Mouse (Mus musculus) CH12.LX (cell line): ENCODE measurements at regions not wholly inside any gene's neighbourhood (a gene's known extent, or its start where the extent isn't known, plus 50 kb on each side); places are given as distances from the start of the nearest gene placed in this dataset.

Experiments used
- DNase-seq: peaks from one replicate; pipeline ENCODE4 v3.0.0-alpha.2; 2013; ENCODE audit errors: extremely low read depth
- H3K27ac ChIP-seq: 2 replicates; pipeline ENCODE4 v1.5.1; 2012; ENCODE audit warnings: low read depth, mild to moderate bottlenecking, control low read depth, moderate library complexity; ENCODE audit not compliant: insufficient read depth
- H3K27me3 ChIP-seq: replicated peaks from 2 replicates; pipeline ENCODE3; 2012; ENCODE audit warnings: inconsistent platforms
- H3K36me3 ChIP-seq, 2 experiments: replicated peaks in 1 of 2; 2 replicates each; pipeline versions ENCODE3 to v1.6.1; 2012; ENCODE audit warnings: inconsistent platforms in 1 of 2, low read length in 1 of 2, mild to moderate bottlenecking in 1 of 2, mixed read lengths in 1 of 2, moderate library complexity in 1 of 2; ENCODE audit not compliant: control insufficient read depth in 1 of 2, insufficient read depth in 1 of 2
- H3K4me1 ChIP-seq, 2 experiments: 2 replicates each; pipeline ENCODE4 v1.6.1; 2012; ENCODE audit warnings: inconsistent platforms in 1 of 2, moderate library complexity in 1 of 2; ENCODE audit not compliant: insufficient read depth in 2 of 2, control insufficient read depth in 1 of 2
- H3K4me2 ChIP-seq: 2 replicates; pipeline ENCODE4 v1.6.1; 2012; ENCODE audit warnings: low read depth, mild to moderate bottlenecking, control low read depth; ENCODE audit not compliant: poor library complexity, insufficient read depth, severe bottlenecking
- H3K4me3 ChIP-seq, 3 experiments: fragments of 150-350 bp in 1 of 3; sonication (generic) in 1 of 3; replicated peaks in 1 of 3; 2 replicates each; pipeline versions ENCODE3 to v1.5.1; 2011 to 2012; ENCODE audit warnings: low read depth in 2 of 3, low read length in 2 of 3, mild to moderate bottlenecking in 2 of 3, moderate library complexity in 2 of 3, control low read depth in 1 of 3, improper control_type of control experiment in 1 of 3, inconsistent platforms in 1 of 3, mixed read lengths in 1 of 3; ENCODE audit not compliant: poor library complexity in 1 of 3
- H3K79me2 ChIP-seq: replicated peaks from 2 replicates; pipeline ENCODE4 v1.6.1; 2012; ENCODE audit warnings: mild to moderate bottlenecking, moderate library complexity; ENCODE audit not compliant: control insufficient read depth, poor library complexity, insufficient read depth, severe bottlenecking; ENCODE audit errors: extremely low read depth
- H3K9ac ChIP-seq: 2 replicates; pipeline ENCODE4 v1.6.1; 2012; ENCODE audit warnings: low read depth, mild to moderate bottlenecking, control low read depth, moderate library complexity; ENCODE audit not compliant: insufficient read depth
- H3K9me3 ChIP-seq: replicated peaks from 2 replicates; pipeline ENCODE3; 2012; ENCODE audit warnings: low read length, inconsistent platforms, mixed read lengths
- CHD1 ChIP-seq: IDR thresholded peaks from 2 replicates; pipeline ENCODE4 v1.6.1; 2012; ENCODE audit warnings: low read depth, low read length, improper control_type of control experiment, inconsistent platforms
- CTCF ChIP-seq, 2 experiments: IDR thresholded peaks in 1 of 2; conservative IDR thresholded peaks in 1 of 2; 2 replicates each; pipeline ENCODE4 v1.5.1; 2011 to 2012; ENCODE audit warnings: low read depth in 2 of 2, low read length in 2 of 2, improper control_type of control experiment in 1 of 2, inconsistent platforms in 1 of 2, mild to moderate bottlenecking in 1 of 2, moderate library complexity in 1 of 2
- E2F4 ChIP-seq: IDR thresholded peaks from 2 replicates; pipeline ENCODE4 v1.6.1; 2011; ENCODE audit warnings: low read depth, low read length, improper control_type of control experiment; ENCODE audit not compliant: insufficient replicate concordance
- EP300 ChIP-seq: IDR thresholded peaks from 2 replicates; pipeline ENCODE4 v1.6.1; 2011; ENCODE audit warnings: low read length, improper control_type of control experiment
- GABPA ChIP-seq: IDR thresholded peaks from 2 replicates; pipeline ENCODE4 v1.6.1; 2012; ENCODE audit warnings: low read depth, low read length, improper control_type of control experiment, inconsistent platforms; ENCODE audit not compliant: insufficient replicate concordance
- HCFC1 ChIP-seq: IDR thresholded peaks from 2 replicates; pipeline ENCODE4 v1.6.1; 2012; ENCODE audit warnings: low read depth, mild to moderate bottlenecking, inconsistent platforms, low read length, improper control_type of control experiment
- IRF4 ChIP-seq: IDR thresholded peaks from 2 replicates; pipeline ENCODE4 v1.6.1; 2014; ENCODE audit warnings: low read depth, mild to moderate bottlenecking, inconsistent platforms, low read length, improper control_type of control experiment
- JUN ChIP-seq: IDR thresholded peaks from 2 replicates; pipeline ENCODE4 v1.6.1; 2011; ENCODE audit warnings: low read depth, mild to moderate bottlenecking, low read length, improper control_type of control experiment, moderate library complexity; ENCODE audit not compliant: insufficient read depth
- JUND ChIP-seq: conservative IDR thresholded peaks from 2 replicates; pipeline ENCODE4 v1.6.1; 2011; ENCODE audit warnings: low read depth, low read length, improper control_type of control experiment
- KAT2A ChIP-seq: IDR thresholded peaks from 2 replicates; pipeline ENCODE4 v1.6.1; 2012; ENCODE audit warnings: low read length, improper control_type of control experiment, inconsistent platforms; ENCODE audit not compliant: insufficient replicate concordance
- MYC ChIP-seq: IDR thresholded peaks from 2 replicates; pipeline ENCODE4 v1.6.1; 2011; ENCODE audit warnings: low read depth, mild to moderate bottlenecking, improper control_type of control experiment, low read length
- NELFE ChIP-seq: IDR thresholded peaks from 2 replicates; pipeline ENCODE4 v1.6.1; 2011; ENCODE audit warnings: low read depth, low read length, improper control_type of control experiment
- NRF1 ChIP-seq: IDR thresholded peaks from 2 replicates; pipeline ENCODE4 v1.6.1; 2014; ENCODE audit warnings: low read depth, mild to moderate bottlenecking, inconsistent platforms, low read length, improper control_type of control experiment, moderate library complexity
- PAX5 ChIP-seq: IDR thresholded peaks from 2 replicates; pipeline ENCODE4 v1.6.1; 2012; ENCODE audit warnings: low read length, inconsistent platforms, mixed read lengths
- RAD21 ChIP-seq: IDR thresholded peaks from 2 replicates; pipeline ENCODE4 v1.6.1; 2011; ENCODE audit warnings: low read depth, mild to moderate bottlenecking, low read length, improper control_type of control experiment, moderate library complexity
- SIN3A ChIP-seq: IDR thresholded peaks from 2 replicates; pipeline ENCODE4 v1.6.1; 2012; ENCODE audit warnings: low read length, improper control_type of control experiment, inconsistent platforms
- TBP ChIP-seq: conservative IDR thresholded peaks from 2 replicates; pipeline ENCODE4 v1.6.1; 2011; ENCODE audit warnings: low read depth, low read length, improper control_type of control experiment
- UBTF ChIP-seq: IDR thresholded peaks from 2 replicates; pipeline ENCODE4 v1.6.1; 2012; ENCODE audit warnings: low read depth, mild to moderate bottlenecking, inconsistent platforms, low read length, improper control_type of control experiment, moderate library complexity
- USF2 ChIP-seq: conservative IDR thresholded peaks from 2 replicates; pipeline ENCODE4 v1.6.1; 2011; ENCODE audit warnings: low read depth, low read length, improper control_type of control experiment
- ZMIZ1 ChIP-seq: IDR thresholded peaks from 2 replicates; pipeline ENCODE4 v1.6.1; 2012; ENCODE audit warnings: low read depth, mild to moderate bottlenecking, inconsistent platforms, low read length, improper control_type of control experiment
- dilution Hi-C: fragments of 300-500 bp; cut with MboI; formaldehyde crosslinking; loops from 2 replicates; pipeline ENCODE4 v1.14.3; 2020; ENCODE audit warnings: low sequenced_read_pairs; ENCODE audit not compliant: extremely low pct_unique_long_range_greater_than_20kb, extremely low pct_ligation_motif_present
- in situ Hi-C: fragments of 300-500 bp; cut with MboI; formaldehyde crosslinking; loops from 3 replicates; pipeline ENCODE4 v1.14.3; 2019; ENCODE audit warnings: low sequenced_read_pairs, low pct_ligation_motif_present, low pct_unique_long_range_greater_than_20kb, mixed read lengths

- no peaks in the 10 kb centered on the region for H3K36me3 ChIP-seq
- H3K4me2 ChIP-seq = no peak overlapping the region
- no peak overlapping the region for H3K27ac ChIP-seq
- in situ Hi-C loops = no loop called here
- H3K4me1 ChIP-seq = peaks cover 7 to 10% of the 10 kb centered on the region in 2 experiments
- no peaks in the 10 kb centered on the region for H3K27me3 ChIP-seq
- DNase-seq = no peak
- no peaks in the 10 kb centered on the region for H3K79me2 ChIP-seq
- H3K4me3 ChIP-seq = no peak overlapping the region
- TF ChIP-seq CHD1 (no peak), KAT2A (no peak), HCFC1 (no peak), NELFE (no peak), NRF1 (no peak)
- dilution Hi-C loops = no loop called here
- H3K9ac ChIP-seq = no peak overlapping the region
- no peaks in the 10 kb centered on the region for H3K9me3 ChIP-seq
These were observed 100.3 kb downstream of the Ets2 start for GRCm38 (mm10) chr16:95802207-95802606.

GRCm38 (mm10) chr16:95800911-95801442 is 99.1 kb downstream of the Ets2 start:
- in situ Hi-C loops = no loop called here
- no peak overlapping the region for H3K4me2 ChIP-seq
- H3K36me3 ChIP-seq = no peaks in the 10 kb centered on the region
- H3K27me3 ChIP-seq = no peaks in the 10 kb centered on the region
- dilution Hi-C loops = no loop called here
- H3K4me3 ChIP-seq = no peak overlapping the region
- H3K9me3 ChIP-seq = no peaks in the 10 kb centered on the region
- peaks cover 7 to 15% of the 10 kb centered on the region in 2 experiments for H3K4me1 ChIP-seq
- H3K79me2 ChIP-seq = no peaks in the 10 kb centered on the region
- no peak for TF ChIP-seq HCFC1
- no peak for TF ChIP-seq SIN3A
- TF ChIP-seq ZMIZ1 = no peak
- no peak for TF ChIP-seq E2F4
- TF ChIP-seq TBP = no peak
- TF ChIP-seq PAX5 = no peak
- no peak for TF ChIP-seq JUN
- no peak for TF ChIP-seq KAT2A
- no peak for TF ChIP-seq GABPA
- TF ChIP-seq JUND = no peak
- TF ChIP-seq EP300 = no peak
- no peak for TF ChIP-seq UBTF
- no peak for TF ChIP-seq MYC
- TF ChIP-seq RAD21 = no peak
- TF ChIP-seq IRF4 = no peak
- no peak for TF ChIP-seq CTCF (conservative IDR thresholded peaks at IDR 0.05 in 1 of 2, IDR thresholded peaks at IDR 0.05 in 1 of 2; ENCODE audit: low read depth in 2 of 2, low read length in 2 of 2)
- no peak for TF ChIP-seq NRF1
- no peak for TF ChIP-seq USF2
- no peak overlapping the region for H3K27ac ChIP-seq
- H3K9ac ChIP-seq = no peak overlapping the region
- DNase-seq = no peak
